Mouse (Mus musculus) left cerebral cortex, adult 2 months (tissue): ENCODE data around the gene Mrm2. TPM values are rescaled to one million over a fixed set of nuclear protein-coding genes. Genes with fewer than 3 reads are reported as not detected.
A peak's percentile ranks its signal among the peaks of the same experiment; 100 is the strongest.

Source experiments
- DNase-seq, 2 experiments: peaks; one replicate each; pipeline ENCODE4 v3.0.0; 2021 to 2022; ENCODE audit warnings: low spot score in 2 of 2, mixed read lengths in 1 of 2; ENCODE audit errors: extremely low spot score in 1 of 2
- H3K27ac ChIP-seq: fragments of 200-600 bp; 2 replicates; pipeline ENCODE4 v1.8.1; 2022
- H3K4me3 ChIP-seq: fragments of 200-600 bp; 2 replicates; pipeline ENCODE4 v1.8.1; 2022
- CTCF ChIP-seq: fragments of 200-600 bp; IDR thresholded peaks from 2 replicates; pipeline ENCODE4 v1.8.1; 2022; ENCODE audit warnings: antibody characterized with exemption, mild to moderate bottlenecking, moderate library complexity
- intact Hi-C: fragments of 180-260 bp; cut with DNase I; formaldehyde crosslinking; loops from one replicate; pipeline ENCODE4 v1.15.1; 2025
- total RNA-seq, 2 experiments: library from RNA; stranded (reverse); gene quantifications; 2 replicates each; pipeline ENCODE4 v1.2.3; 2021

Mrm2 gene
- total RNA-seq, 2 experiments from 2014 or later: 9.1 to 11.1 TPM

GRCm38 (mm10) chr5:140336680-140337079 is 5.0 kb upstream of the Mrm2 start:
- H3K4me3 ChIP-seq: no peak overlapping the region
- intact Hi-C loops: loop anchor here (1.0 to 5.0 kb wide), 2 partner anchors 76 to 498 kb away; no protein-coding TSS in a partner anchor
- peak; percentile 84 for TF ChIP-seq CTCF
- no peak overlapping the region for H3K27ac ChIP-seq
- peak in 1 of 2 experiments; percentile 27 for DNase-seq

GRCm38 (mm10) chr5:140333631-140334030 is 1.9 kb upstream of the Mrm2 start:
- H3K4me3 ChIP-seq: no peak overlapping the region
- DNase-seq: no peak
- no peak overlapping the region for H3K27ac ChIP-seq
- peak; percentile 32 for TF ChIP-seq CTCF
- intact Hi-C loops: loop anchor here (5.0 kb wide), 1 partner anchor 204 kb away; no protein-coding TSS in a partner anchor

- DNase-seq: no peak
- TF ChIP-seq CTCF: no peak
- intact Hi-C loops: loop anchor here (5.0 kb wide), 1 partner anchor 205 kb away; no protein-coding TSS in a partner anchor
- no peak overlapping the region for H3K27ac ChIP-seq
- no peak overlapping the region for H3K4me3 ChIP-seq
Observed at GRCm38 (mm10) chr5:140332519-140332918, 821 bp upstream of the Mrm2 start.

GRCm38 (mm10) chr5:140324058-140324457 is 7.6 kb downstream of the Mrm2 start:
- DNase-seq: no peak
- TF ChIP-seq CTCF: no peak
- Histone ChIP-seq H3K27ac (no peak overlapping the region), H3K4me3 (no peak overlapping the region)
- intact Hi-C loops: no loop called here

GRCm38 (mm10) chr5:140321756-140322575 is 9.7 kb downstream of the Mrm2 start:
- H3K27ac ChIP-seq: peak overlapping the region; percentile 45
- intact Hi-C loops: no loop called here
- H3K4me3 ChIP-seq: peak overlapping the region; percentile 65
- TF ChIP-seq CTCF: no peak
- no peak for DNase-seq

GRCm38 (mm10) chr5:140321042-140321755 is 10.5 kb downstream of the Mrm2 start, which contains the start of the genes Mad1l1 and Nudt1:
TSS of gene Mad1l1 (minus strand) at chr5:140321552.
TSS of gene Nudt1 (plus strand) at chr5:140321656.
- peak within 1 kb of the TSS; percentile 65 for H3K4me3 ChIP-seq
- TF ChIP-seq CTCF: peak; percentile 16; the same call in 1 of the 2 replicates
- intact Hi-C loops: no loop called here
- peak within 1 kb of the TSS; percentile 45 for H3K27ac ChIP-seq
- DNase-seq: peak; percentile 90

GRCm38 (mm10) chr5:140316716-140317115 is 15.0 kb downstream of the Mrm2 start:
- TF ChIP-seq CTCF: no peak
- no peak overlapping the region for H3K4me3 ChIP-seq
- H3K27ac ChIP-seq: no peak overlapping the region
- intact Hi-C loops: no loop called here
- DNase-seq: no peak

GRCm38 (mm10) chr5:140307602-140308001 is 24.1 kb downstream of the Mrm2 start:
- no peak for TF ChIP-seq CTCF
- intact Hi-C loops: no loop called here
- no peak for DNase-seq
- no peak overlapping the region for H3K27ac ChIP-seq
- H3K4me3 ChIP-seq: no peak overlapping the region

- Histone ChIP-seq H3K4me3 (no peak overlapping the region), H3K27ac (no peak overlapping the region)
- TF ChIP-seq CTCF: peak; percentile 7; the same call in 1 of the 2 replicates
- DNase-seq: peak in 1 of 2 experiments; percentile 19
- intact Hi-C loops: no loop called here
Observed at GRCm38 (mm10) chr5:140306016-140306415, 25.7 kb downstream of the Mrm2 start.

- TF ChIP-seq CTCF: no peak
- DNase-seq: no peak
- Histone ChIP-seq H3K27ac (no peak overlapping the region), H3K4me3 (no peak overlapping the region)
- intact Hi-C loops: no loop called here
Observed at GRCm38 (mm10) chr5:140298291-140298690, 33.4 kb downstream of the Mrm2 start.

GRCm38 (mm10) chr5:140292152-140292551 is 39.5 kb downstream of the Mrm2 start:
- H3K27ac ChIP-seq: no peak overlapping the region
- intact Hi-C loops: loop anchor here (1.0 to 2.0 kb wide), 3 partner anchors 95 to 453 kb away; partner anchors contain the start of gene Elfn1
- TF ChIP-seq CTCF: peak; percentile 85
- no peak overlapping the region for H3K4me3 ChIP-seq
- peak; percentile 55 to 61 for DNase-seq

GRCm38 (mm10) chr5:140289161-140289560 is 42.5 kb downstream of the Mrm2 start:
- DNase-seq: no peak
- intact Hi-C loops: no loop called here
- H3K27ac ChIP-seq: no peak overlapping the region

More at GRCm38 (mm10) chr5:140289161-140289560, 42.5 kb downstream of the Mrm2 start:
- no peak overlapping the region for H3K4me3 ChIP-seq
- TF ChIP-seq CTCF: no peak
